Mouse (Mus musculus) ovary, postnatal 14 days (tissue): ENCODE data around the gene Rin3.
A peak's percentile ranks its signal among the peaks of the same experiment; 100 is the strongest.

Experiments used
- DNase-seq: peaks from one replicate; pipeline ENCODE4 v3.0.0; 2022; ENCODE audit warnings: low spot score

The Rin3 gene

GRCm38 (mm10) chr12:102369488-102370235 is 86.8 kb downstream of the Rin3 start:
- DNase-seq: peak; percentile 21

DNA sequence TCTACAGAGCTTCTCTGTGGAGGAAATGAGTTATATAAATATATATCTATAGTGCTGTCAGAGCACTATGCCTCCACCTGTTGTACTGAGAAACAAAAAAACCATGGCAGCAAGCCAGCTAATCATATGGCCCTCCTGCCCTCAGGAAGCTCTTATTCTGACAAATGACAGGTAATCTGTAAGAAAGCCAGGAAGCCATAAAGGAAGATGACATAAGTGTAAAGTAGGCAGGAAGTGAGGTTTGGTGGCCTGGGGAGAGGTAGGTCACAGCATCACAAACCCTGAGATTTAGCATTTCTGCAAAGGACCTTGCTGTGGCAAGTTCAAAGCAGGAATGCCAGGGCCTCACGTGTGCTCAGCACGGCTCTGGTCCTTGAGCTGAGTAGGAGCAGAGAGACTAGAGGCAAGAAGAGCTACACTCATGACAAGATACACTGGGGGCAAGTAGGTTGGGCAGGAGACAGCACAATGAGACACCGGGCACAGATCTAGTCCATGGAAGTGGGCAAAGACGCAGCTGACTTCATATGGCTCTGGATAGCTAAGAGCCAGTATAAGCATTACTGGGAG is 88.2 kb downstream of the Rin3 start:
- DNase-seq: no peak

- no peak for DNase-seq
Observed at GRCm38 (mm10) chr12:102372322-102372721, 89.5 kb downstream of the Rin3 start.

DNA sequence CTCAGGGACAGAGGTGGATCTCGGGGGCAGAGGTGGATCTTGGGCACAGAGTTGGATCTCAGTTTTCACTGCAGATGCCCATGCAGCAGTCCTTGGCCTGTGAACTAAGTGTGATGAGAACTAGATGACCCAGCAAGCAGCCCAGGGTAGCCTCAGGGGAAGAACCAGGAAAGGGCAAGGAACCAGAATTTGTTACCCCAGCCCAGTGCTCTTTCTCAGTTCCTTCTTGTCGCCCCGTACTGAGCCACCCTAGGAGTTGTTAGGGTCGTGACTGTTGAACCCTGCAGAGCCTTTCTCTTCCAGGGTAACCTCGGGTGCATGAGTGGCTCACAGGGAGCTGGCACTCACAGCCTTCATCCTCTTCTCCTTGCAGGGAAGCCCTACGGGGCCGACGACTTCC is 99.3 kb downstream of the Rin3 start:
- DNase-seq: no peak

DNA sequence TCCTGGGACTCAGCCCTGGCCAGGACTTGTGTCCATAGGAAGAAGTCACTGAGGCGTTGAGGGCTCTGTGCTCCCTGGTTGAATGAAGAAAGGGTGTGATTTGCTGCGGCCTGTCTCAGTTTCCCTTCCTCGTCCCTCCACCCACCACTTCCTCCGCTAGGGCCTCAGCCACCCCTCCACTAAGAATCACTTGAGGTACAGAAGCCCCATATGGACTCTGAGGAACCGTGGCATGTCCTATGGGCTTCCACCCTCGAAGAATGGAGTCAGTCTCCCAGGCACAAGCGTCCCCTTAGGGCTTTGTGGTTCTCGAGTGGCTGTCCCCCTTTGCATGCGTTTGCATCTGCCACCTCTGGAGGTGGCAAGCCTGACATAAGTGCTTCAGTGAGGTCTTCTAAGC is 100.4 kb downstream of the Rin3 start:
- no peak for DNase-seq

GRCm38 (mm10) chr12:102384819-102385218 is 102.0 kb downstream of the Rin3 start:
- peak; percentile 41 for DNase-seq

- DNase-seq: peak; percentile 76
Observed at GRCm38 (mm10) chr12:102387219-102387917, 104.5 kb downstream of the Rin3 start.

- DNase-seq: no peak
Observed at GRCm38 (mm10) chr12:102390042-102390441, 107.2 kb downstream of the Rin3 start.

DNA sequence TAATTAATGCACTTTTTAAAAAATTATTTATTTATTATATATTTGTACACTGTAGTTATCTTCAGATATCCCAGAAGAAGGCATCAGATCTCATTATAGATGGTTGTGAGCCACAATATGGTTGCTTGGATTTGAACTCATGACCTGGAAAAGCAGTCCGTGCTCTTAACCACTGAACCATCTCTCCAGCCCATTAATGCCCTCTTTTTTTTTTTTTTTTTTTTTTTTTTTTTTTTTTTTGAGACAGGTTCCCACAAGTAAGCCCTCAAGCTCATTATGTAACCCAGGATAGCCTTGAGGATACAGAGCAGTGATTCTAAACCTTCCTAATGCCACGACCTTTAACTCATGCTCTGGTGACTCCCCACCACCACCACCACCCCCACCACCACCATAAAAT is 108.3 kb downstream of the Rin3 start:
- no peak for DNase-seq

GRCm38 (mm10) chr12:102391982-102392381 is 109.1 kb downstream of the Rin3 start:
- no peak for DNase-seq

GRCm38 (mm10) chr12:102394496-102394895 is 111.6 kb downstream of the Rin3 start:
- DNase-seq: no peak

GRCm38 (mm10) chr12:102395537-102395936 is 112.7 kb downstream of the Rin3 start:
- DNase-seq: no peak

DNA sequence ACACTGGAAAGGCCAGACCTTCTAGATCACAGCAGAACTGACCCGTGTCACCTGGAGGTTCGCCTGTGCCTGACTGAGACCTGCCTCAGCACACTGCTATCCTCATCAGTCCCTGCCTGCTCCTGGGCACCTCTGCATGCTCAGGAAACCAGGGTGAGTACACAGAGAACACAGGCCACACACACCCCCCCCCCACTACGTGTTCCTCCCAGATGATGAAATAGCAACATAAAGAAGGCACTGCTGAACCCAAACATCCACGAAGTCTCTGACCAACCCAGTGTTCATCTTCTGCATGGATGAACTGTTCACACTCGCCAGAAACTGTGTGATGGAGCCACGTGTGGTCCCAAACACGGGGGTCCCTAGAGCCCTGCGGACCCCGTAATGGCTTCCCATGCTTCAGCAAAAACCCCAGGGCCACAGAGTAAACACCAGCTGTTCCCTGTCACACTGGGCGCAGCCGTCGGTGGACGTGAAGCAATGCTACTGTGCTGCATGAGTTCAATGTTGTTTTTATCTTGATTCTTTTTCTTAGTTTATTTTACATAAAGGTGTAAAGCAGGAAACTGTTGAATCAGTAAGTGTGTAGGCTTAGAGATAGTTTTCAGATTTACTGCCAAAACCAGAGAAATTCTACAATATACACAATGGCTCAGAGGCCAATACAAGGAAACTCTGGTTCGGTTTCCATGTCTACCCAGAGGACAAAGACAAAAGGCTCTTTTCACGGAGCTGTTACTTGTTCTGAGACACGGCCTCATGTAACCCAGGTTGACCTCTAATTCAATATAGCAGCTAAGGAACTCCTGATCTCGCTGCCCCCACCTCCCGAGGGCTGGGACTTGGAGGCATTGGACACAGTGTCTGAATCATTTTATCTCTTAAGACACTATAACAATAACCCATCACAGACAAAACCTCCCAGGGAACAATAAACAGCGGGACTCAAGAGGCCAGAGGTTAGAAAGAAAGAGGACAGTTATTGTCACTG is 113.4 kb downstream of the Rin3 start:
- DNase-seq: no peak

GRCm38 (mm10) chr12:102398588-102398987 is 115.7 kb downstream of the Rin3 start:
- DNase-seq: no peak

DNA sequence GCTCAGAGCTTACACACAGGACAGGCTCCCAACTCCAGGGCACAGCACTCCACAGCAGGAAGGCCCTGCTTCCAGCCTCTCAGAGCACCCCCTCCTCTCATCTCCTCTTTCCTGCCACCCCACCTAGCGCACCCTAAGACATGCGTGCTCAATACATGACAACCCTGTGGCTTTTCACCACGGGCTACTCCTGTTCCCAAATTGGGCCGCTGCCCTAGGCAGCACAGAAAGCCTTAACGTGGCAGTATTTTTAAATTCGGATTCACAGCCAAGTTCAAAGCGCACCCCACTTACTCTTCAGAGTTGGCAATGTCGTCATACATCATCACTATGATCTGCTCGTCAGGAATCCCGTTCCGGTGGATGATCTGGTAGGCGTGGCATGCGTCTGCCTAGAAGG is 130.3 kb downstream of the Rin3 start:
- DNase-seq: no peak

GRCm38 (mm10) chr12:102414686-102415085 is 131.8 kb downstream of the Rin3 start:
- no peak for DNase-seq

- DNase-seq: no peak
Observed at GRCm38 (mm10) chr12:102416391-102416837, 133.6 kb downstream of the Rin3 start.

- DNase-seq: no peak
Observed at GRCm38 (mm10) chr12:102416955-102417510, 134.2 kb downstream of the Rin3 start.

DNA sequence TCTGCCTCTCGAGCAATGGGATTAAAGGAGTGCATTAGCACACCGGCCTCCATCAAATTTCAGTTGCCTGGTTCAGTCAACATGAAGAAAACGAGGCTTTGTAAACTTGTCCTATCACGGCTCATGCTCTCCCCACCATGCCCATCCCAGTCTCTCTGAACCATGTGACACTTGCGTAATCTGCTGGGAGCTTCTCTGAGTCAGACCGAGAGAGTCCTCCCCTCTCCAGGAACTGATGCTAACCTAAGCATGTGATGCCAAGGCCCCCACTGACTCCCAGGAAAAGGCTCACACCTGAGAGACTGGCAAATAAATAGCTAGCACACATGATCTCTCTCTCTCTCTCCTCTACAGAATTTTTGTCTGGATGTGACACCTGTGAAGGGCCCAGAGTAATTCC is 134.9 kb downstream of the Rin3 start:
- no peak for DNase-seq

DNA sequence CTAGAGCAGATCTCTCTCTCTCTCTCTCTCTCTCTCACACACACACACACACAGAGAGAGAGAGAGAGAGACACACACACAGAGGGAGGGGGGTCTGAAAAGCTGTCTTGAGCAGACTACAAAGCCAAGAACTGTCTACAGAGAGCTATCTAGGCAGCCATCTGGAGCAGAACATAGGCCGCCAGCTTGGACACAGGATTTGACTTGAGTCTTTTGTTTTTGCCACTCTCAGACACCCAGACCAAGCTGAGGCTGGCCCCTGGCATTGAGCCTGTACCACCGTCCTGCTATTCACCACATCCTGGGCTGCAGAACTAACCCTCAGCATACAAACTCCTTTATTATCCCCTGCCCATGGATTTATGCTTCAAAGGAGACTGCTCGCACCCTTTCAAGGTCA is 136.7 kb downstream of the Rin3 start:
- DNase-seq: no peak

DNA sequence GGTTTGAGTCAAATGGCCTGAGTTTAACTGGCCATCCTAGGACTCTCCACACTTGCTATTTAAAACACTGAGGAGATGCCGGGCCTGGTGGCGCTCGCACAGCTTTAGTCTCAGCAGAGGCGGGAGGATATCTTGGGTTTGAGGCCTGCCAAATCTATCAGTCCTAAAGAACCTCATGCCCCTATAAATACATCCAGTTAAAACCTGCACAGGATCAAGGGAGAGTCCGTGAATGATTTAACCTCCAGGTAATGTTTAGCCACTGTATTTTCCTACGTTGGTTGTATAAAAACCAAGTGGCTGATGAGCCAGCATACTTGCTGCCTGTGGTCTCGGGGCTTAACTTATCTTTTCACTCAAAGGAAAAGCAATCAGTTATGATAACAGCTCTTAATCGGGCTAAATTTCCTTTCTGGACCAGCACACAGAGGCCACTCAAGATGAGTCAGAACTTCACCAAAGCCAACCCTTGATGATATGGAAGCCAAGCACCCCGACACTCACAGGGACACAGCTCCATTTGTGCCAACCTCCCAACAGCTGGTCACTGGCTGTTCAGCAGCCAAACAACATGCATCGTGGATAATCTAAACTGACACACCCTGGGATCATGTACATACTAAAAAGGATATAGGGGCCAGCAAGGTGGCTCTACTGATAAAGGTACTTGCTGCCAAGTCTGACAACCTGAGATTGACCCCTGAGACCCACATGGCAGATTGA is 137.5 kb downstream of the Rin3 start:
- DNase-seq: no peak
